Mouse (Mus musculus) layer of hippocampus, adult 8-10 months (tissue): ENCODE results near the gene BC016579. TPM values are rescaled to one million over a fixed set of nuclear protein-coding genes. Genes with fewer than 3 reads are reported as not detected.

Source experiments
- DNase-seq, 2 experiments: peaks; one replicate each; pipeline ENCODE4 v3.0.0; 2022; ENCODE audit warnings: low spot score in 2 of 2
- total RNA-seq, 4 experiments: library from RNA; stranded (reverse); gene quantifications; 2 replicates each; pipeline ENCODE4 v1.2.4; 2022

BC016579 gene
- total RNA-seq, 4 experiments from 2014 or later: 0.14 to 0.39 (median 0.18) TPM; not detected in 1

DNA sequence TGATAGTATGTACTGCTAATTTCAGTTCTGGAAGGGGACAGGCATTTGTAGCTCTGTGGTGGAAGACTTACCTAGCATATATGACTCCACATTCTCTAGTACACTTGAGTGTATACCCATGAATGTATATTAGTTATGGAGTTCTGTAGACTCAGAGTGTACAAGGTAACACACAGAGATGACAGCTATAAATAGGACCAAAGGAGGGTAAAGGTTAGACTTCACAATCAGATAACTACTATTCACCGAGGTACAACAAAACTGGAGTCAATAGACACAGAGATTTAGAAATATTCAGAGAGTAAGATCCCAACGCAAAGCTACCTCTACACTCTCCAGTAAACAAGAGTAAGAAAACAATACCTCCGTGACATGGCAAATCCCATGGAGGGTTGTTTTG lies 9.9 kb downstream of the BC016579 start:
- no peak for DNase-seq

DNA sequence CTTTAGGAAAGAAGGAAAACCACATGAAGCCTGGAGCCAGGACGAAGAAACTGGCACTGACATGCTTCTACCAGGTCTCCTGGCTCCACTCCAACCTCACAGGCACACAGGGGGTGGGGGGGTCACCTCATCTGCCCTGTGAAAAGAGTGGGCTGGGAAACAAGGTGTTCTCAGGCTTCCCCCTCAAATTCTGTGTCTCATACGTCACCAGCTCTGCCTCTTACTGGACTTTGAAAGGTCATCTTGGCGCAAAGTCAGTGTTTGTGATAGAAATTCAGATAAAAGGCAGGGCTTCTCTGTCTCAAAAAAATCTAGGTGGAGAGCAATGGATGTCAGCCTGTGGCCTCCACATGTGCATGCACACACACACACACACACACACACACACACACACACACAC lies 12.6 kb downstream of the BC016579 start:
- DNase-seq: no peak

DNA sequence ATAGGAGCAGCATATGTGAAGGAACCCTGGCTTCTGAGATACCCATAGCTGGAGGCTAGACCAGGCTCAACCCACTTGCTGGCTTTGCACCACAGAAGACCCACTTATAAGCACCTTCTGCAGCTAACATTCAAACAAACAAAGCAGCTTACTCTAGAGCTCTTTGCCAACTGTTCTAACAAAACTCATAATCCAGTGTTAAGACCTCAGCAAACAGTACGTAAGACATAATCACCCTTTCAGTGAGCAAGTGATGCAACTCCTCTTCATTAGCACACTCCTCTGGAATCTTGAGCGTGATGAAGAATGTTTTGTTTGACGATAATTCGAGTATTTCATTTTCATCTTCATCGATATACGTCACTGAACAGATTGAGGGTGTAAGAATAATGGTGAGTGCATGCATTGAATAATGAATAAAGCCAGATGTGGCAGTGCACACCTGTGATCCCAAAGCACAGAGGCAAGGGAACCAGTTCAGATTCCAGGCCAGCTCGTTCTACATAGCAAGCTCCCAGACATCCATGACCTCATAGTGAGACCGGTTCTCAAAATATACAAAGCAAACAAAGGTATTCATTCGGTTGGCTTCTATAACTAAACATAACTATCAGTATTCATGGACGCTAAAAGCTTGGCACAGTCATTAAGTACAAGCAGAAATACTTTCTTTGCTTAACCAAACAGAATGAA lies 13.7 kb downstream of the BC016579 start:
- DNase-seq: no peak

DNA sequence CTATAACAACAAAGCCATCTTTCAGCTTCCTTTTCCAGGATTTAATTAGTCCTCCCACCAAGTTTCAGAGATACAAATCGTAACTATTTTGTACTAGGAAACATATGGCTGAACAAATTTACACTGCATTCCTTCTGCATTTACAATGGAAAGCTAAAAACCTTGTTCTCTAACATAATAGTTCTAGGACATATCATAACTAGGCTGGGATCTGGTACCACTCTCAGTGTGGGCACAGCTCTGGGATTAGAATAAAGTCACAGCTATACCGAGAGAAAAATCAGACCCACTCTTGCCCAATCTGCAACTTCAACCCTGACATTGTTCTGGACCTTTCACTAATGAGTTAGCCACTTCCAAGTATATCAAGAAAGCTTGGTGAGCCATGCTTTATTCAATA lies 18.0 kb downstream of the BC016579 start:
- DNase-seq: no peak

DNA sequence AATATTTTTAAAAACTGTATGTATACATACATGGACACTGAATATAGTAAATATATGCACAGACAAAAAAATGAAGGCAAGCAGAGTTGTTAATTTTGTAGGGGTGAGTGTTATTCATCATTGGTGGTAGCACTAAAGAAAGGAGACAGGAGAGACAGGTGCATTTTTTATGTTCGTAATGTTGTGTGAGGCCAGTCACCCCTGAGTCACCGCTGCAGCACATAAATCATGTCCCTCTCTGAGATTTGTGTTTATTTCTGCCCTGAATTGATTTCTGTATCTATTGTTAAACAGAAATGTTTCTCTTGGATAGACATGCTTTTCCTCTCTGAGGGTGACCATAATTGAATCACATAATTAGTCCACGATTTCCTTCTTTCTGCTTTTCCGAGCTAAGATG lies 21.4 kb downstream of the BC016579 start:
- no peak for DNase-seq

DNA sequence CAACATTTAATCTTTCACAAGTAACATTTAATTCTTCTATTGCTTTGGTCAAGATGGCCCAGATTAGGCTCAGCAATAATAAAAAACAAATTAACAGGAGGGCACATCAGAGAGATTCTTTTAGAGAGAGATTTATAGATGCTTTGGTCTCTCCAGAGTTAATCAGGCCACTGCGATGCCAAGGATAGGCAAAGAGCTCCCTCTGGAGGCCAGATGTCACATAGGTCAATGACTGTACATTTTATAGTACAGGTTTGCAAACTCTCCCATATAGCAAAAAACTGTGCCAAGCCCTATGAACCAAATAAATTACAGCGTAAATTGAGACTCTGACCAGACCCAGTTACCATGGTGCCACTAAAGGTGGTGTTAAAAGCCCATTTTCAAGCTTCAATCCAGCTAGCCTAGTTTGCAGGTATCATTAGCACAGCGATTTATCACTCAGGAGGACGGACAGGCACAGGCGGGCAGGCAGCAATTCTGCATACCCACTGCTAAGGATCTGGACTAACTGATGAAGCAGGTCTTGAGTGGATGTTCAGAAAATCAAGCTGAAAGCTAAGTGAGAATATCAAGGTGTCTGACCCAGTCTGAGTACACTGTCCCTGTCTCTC lies 23.4 kb downstream of the BC016579 start:
- peak; percentile 40 to 64 for DNase-seq

DNA sequence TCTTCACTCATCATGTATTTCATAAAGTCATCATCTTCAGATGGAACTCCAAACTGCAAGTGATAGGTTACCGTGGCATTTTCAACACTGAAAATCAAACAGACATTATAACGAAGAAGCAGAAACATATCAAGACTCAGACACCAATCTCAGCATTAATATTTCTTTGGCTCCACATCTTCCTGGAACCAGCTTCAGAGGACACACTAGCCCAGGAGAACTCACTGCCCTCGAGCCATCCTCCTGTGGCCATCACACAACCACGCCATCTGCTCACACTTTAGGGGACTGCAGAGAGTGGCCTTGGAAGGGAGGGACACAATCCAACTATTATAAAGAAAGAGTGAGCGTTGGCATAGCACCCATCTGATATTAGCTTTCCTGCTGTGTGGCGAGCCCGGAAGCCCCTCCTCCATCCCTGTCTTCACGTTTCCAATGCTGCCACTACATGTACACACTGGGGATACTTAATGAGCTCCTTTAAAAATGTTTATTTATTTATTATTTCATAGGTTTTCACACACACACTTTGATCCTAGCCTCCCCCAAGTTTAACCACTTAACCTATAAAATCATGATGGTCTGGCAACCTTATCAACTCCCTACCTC lies 24.3 kb downstream of the BC016579 start:
- DNase-seq: no peak

DNA sequence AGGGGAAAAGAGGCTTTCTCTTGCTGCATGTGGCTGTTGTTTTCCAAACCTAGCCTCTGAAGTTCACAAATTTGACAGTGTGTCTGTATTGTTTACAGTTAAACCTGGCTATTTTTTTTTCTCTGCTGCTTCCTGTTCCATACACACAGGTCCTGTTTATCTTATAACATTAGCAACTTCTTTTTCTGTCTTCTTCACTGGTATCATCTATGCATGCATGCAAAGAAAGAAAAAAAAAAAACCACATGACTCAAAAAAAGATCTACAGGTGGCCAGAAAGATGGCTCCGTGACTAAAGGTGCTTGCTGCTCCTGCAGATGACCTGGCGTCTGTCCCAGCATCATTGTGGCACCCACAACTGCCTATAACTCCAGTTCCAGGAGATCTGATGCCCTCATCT lies 28.5 kb downstream of the BC016579 start:
- no peak for DNase-seq

DNA sequence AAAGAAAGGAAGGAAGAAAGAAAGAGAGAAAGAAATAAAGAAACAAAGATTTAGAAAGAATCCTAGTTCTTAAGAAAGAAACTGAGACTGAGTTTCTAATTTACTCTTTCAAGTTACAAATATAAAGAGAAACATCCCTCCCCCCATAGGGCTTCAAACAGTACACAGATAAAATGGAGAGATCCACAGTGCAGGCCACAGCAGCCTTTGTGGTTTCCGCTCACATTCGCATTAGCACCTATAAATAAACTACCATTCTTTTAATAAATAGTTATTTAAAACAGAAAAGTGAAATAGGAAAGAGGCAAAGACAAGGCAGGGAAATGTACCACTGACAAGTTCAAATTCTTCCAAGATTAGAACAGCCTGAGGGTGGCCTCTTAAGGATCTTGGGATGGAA lies 29.1 kb downstream of the BC016579 start:
- no peak for DNase-seq

DNA sequence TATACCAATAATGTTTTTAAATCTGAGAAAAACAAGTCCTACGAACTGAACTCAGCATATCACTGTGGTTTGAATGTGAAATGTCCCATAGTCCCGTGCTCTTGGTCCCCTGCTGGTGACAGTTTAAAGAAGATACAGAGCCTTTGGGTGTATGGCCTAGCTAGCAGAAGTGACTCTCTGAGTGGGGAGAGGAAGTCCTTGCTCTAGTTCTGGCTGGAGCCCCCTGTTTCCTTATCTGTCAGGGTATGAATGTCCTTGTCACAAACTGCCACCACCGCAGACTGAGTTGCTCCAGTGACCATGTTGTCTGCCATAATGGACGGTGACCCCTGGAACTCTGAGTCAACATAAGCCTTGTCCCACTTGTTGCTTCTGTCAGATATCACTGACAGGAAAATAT lies 30.6 kb downstream of the BC016579 start:
- DNase-seq: no peak

DNA sequence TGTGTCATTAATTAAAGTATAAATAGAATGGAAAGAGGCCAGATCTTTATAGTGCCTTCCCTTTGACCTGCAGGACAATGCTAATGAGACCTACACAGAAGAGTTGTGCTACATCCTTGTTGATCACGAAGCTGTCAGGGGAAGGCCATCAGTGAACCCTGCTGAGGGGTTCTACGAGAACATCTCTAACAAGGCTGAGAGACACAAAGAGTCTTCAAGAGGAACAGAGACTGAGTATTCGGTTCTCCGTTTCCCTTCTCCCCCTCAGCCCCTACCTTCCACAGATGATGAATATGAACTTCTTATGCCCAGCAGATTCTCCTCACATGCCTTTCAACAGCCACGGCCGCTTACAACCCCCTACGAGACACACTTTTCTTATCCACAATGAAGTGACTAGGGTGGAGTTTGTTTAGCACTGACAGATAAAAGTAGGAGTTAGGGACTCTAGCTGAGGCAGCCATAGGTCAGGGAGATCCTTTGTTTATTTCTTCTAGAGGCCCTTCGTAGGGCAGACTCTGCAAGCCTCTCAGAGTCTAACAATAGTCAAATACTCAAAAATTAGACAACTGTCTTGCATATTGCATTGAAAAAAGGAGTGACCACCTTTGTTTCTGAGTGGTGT lies 34.0 kb downstream of the BC016579 start:
- DNase-seq: no peak

DNA sequence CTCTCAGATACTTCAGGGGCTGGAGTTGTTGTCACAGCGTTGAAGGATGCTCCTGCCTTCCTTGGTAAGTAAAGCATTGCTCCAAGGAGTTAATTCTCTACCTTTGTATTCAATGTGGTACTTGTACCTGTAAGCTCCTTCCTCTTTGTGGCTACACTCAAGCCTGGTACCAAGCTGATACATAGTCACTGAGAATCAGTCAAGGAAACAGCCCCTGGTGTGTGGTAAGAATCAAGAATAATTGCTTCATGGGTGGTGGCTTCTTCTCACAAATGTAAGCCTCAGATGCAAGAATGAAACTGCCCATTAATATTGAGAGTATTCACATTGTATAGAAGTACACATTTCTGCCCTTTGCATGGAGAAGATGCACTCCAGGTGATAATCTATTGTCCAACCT lies 37.9 kb downstream of the BC016579 start:
- DNase-seq: no peak

DNA sequence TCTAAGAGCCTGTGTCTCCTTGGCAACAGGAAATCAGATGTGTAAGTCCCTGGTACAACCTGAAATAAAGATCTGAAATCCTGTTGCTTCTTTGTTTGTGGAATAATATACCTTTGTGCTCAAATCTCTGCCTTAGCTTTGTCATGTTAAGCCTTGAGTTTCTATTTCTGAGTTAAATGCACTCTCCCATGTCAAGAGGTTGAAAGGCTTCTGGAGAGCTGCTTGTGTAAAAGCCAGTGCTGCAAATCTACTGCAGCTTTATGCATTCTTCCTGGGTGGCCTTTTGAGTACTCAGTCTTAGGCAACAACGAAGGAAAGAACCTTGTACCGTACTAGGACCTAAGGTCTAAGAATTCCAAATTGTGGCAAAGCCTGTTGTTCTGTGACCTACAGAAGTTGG lies 40.6 kb downstream of the BC016579 start:
- no peak for DNase-seq

DNA sequence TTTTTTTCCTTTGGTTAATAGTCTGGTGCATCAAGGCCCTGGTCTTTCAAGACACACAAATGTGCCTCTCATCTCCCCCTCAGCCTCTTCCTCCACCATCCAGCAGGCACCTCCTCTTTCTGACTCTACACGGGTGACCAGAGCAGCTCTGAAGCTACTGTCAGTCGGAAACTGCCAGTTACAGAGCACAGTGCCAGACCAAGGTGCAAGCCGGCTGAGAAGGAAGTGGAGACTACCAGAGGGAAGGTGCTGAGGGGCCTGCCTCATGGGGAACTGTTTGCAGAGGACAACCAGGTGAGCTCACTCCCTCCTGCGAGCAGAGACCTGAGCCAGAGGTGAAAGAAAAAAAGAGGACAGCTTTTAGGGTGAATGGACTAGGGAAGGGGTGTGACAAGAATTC lies 43.6 kb downstream of the BC016579 start, which contains the start of gene Gcsam:
Gene Gcsam, plus strand, starts transcription at position 114 of the 400 bp plus-strand sequence.
- no peak for DNase-seq

DNA sequence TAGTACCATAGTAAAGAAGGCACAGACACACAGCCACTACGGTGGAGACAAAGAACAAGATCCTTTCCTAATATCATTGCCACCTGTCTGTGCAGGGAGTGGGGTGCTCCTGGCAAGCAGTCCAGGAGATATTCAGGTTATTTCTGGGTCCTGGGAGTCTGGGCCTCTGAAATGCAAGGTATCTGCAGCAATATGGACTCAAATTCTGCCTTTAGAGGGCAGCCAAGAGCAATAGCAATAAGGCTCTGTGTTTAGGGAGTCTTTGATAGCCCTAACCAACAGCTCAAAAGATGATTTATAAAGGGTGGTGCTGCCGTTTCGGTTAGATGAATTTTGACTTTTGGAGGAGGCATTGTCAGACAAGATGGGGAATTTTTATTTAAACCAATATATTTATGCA lies 44.6 kb downstream of the BC016579 start:
- no peak for DNase-seq

DNA sequence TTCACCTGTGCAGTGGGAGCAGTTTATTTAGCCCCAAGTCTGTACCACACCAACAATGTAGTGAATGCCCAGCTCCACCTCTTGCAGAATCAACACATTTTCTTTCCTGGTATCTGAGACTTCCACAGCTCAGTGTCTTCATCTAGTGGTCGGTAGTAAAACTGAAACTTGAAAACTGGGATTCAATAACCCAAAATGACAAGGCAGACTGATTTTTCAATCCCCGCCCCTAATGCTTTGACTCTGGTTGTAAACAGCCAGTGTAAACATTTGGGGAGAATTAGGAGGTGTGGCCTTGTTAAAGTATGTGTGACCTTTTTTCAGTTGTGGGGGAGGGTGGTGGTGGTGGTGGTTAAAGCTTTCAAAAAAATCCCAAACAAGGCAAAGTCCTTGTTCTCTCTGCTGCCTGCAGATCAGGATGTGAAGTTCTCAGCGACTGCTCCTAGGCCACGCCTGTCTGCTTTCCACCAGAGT lies 45.4 kb downstream of the BC016579 start:
- no peak for DNase-seq

DNA sequence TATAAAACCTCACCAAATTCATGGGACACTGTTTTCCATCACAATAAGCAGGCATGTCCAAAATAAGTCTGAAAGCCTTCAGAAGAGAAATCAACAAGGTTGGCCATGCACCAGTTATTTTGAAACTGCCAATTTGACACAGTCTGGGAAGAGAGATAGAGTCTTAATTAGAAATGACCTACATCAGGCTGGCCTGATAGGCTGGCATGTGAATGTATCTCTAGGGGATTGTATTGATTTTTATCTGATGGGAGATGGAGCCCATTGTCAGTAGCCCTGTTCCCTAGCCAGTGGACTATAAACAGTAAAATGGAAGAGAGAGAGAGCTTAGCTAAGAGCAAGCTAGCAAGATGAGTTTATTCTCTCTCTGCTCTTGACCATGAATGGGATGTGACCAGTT lies 58.4 kb downstream of the BC016579 start:
- no peak for DNase-seq

DNA sequence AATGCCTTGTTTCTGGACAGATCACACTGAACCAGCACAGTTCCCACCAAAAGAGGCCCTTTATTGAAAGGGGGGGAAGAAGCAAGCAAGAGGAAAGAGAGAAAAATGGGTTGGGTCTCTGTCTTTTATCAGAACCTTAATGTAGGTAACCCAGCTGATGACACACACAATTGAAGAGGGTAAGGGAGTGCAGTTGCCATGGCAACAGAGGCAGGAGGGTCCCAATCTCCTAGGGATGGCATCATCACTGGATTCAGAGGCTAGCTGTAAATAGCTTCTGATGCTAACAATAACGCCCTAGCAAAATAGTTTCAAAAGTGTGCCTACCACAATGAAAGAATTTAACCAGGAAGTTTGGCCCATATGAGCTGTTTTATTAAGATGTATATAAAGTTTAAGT lies 60.2 kb downstream of the BC016579 start:
- DNase-seq: no peak

DNA sequence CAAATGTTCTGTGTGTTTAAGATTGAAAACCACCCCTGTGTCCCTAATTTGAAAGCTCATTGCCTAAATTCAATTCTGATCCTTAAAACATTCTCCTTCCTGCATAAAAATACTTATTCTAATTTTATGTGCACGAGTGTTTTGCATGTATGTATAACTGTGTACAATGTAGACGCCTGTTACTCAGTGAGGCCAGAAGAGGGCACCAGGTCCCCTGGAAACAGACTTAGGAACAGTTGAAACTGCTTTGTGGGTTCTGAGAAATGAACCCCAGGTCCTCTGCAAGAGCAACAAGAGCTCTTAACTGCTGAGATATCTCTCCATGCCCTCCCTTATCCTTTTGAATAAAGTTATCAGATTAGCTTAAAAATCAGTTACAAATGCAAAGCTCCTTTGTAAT lies 71.4 kb downstream of the BC016579 start:
- DNase-seq: no peak

DNA sequence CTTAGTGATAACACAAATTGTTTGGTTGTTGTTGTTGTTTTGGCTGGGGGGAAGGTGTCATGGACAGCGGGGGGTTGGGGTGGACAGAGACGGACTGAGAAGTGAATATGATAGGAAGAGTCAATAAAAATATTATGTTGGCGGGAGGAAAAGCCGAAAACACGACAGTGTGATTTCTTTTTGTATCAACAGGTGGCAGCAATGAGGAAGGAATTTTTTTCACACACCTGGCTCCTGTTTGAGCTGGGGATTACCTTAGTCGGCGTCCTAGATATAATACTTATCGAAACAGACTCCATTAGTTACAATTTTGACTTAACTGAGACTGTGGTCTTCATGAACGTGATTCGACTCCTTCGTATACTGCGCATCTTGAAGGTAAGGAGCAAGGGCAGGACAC lies 74.0 kb downstream of the BC016579 start:
- no peak for DNase-seq
